Mouse (Mus musculus) CD4-positive naive resting alpha-beta T cell, adult 76 days (primary cell): Measurements from ENCODE around the gene Asgr1. TPM values are rescaled to one million over a fixed set of nuclear protein-coding genes. Genes with fewer than 3 reads are reported as not detected.

Experiments used
- total RNA-seq: library from RNA; stranded (reverse); gene quantifications from one replicate; pipeline ENCODE4 v1.2.4, GENCODE M21; 2023

The Asgr1 gene
- not detected for total RNA-seq

DNA sequence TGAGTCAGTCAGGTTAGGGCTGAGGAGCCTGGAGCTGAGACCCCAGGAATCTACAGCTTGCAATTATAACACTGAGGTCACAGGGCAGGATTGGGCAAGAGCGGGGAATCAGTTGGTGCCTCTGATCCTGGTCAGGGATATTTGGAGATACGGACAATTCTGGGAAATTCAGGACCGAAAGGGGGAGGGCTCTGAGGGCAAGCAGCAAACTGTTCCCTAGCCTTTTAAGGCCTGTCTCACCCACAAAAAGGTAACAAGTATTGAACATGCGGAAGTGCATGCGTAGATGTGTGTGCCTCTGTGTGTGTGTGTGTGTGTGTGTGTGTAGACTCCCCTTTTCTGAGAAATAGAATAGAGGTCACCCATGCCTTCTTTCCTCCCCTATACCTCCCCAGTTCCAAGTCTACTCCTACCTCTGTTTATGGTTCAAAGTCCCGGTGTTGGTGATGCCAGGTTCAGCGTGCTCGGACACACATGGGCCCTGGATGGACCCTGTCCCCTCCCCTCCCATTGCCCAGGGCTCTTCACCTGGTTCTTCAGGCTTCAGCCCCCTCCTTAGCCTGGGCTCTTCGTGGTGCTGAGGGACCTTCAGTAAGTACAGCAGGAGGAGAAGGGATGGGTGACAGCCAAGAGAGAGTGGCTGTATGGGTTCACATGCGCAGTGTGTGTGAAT is at the start of gene Asgr1:
Asgr1 (plus strand) TSS at position 188 of the 673 bp plus-strand sequence.

DNA sequence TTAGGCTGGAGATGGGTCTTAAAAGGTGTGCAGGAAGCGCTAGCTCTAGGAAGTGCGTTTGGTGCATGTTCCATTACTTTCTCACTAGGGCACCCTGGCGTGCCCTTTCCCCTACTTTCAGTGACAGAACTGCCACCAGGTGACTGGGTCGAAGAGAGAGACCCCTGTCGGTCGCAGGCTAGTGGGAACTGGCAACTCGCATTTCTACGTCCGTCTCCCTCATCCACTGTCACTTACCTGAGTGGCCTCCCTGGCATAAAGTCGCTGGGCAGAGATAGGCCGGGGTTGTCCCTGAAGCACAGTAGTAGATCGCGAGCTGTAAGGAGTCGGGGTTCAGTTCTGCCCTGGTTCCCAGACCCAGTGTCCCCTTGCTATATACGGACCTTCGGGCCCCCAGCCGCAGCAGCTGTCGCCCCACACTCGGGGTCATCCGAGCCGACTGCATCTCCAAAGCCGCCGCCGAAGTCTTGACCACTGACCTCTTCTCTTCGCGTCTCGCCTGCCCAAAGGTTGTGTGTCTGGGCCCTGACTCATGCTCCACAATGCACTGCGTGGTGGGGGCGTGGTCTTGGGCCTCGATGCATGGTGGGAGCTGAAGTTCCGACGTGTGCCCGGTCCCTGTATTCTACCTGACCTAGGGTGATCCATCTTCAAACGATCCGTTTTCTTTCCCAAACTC is 38.9 kb upstream of the Asgr1 start, which contains the start of gene Acadvl:
Acadvl (minus strand) TSS at position 532 of the 679 bp plus-strand sequence.

DNA sequence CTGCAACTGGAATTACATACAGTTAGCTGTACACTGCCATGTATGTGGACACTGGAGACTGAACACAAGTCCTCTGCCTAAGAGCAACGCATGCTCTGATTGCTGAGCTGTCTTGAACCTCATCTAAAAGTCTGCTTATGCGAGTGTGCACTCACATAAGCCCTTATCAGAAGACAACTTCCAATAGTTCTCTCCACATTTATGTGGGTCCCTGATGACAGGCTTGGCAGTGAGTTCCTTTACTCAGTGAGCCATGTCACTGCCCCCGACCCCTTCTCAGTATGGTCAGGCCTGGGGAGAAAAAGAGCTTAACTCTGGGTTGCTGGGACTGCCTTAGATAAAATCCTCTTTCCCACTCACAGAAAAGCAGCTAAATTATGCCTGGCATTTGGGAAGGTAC is 37.2 kb upstream of the Asgr1 start, which contains the start of gene Dlg4:
Dlg4 (plus strand) TSS at position 274 of the 400 bp plus-strand sequence.

DNA sequence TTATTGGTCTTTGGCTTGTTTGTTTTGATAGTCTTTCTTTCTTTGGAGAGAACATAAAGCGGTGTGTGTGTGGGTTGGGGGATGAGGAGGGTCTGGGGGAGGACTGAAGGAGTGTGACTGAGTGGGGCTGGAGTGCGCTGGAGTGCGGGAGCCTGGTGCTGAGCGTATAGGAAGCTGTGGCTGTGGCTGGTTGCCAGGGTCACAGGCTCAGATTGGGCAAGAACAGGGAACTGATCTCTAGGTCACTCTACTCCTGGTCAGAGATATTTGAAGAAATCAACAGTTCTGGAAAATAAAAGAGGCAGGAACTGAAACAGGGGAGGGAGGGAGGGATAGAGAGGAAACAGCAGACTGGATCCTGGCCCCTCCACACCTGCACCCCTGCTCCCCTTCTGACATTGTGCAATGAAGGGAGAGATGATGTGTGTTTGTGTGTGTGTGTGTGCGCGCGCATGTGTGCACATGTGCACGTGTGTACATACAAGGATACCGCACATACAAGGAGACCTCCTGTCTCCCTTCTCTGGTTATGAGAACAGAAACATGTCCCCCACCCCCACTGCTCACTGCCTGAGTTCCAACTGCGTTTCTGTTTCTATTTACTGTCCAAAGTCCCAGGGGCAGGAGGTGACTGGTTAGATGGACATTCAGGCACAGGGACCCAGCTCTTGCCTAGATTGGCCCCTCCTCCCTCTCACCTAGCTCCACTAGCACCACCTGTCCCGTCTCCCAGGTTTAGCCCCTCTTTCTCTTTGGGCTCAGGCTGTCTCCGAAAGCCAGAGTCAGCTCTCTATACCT is 38.3 kb downstream of the Asgr1 start, which contains the start of gene Asgr2:
Asgr2 (plus strand) TSS at position 659 of the 798 bp plus-strand sequence.

Other genes with a start within 250 kb of the Asgr1 start
- not detected for gene Tmem102, start 248.5 kb upstream of the Asgr1 start, total RNA-seq
- not detected for gene Gm39566, start 238.8 kb upstream of the Asgr1 start, total RNA-seq
- not detected for gene Spem2, start 235.6 kb upstream of the Asgr1 start, total RNA-seq
- gene Spem1, start 231.9 kb upstream of the Asgr1 start, total RNA-seq: not detected
- gene Nlgn2, start 216.3 kb upstream of the Asgr1 start, total RNA-seq: 2.8 TPM
- 14.5 TPM for gene Tmem256, start 215.6 kb upstream of the Asgr1 start, total RNA-seq
- 10.6 TPM for gene Plscr3, start 207.7 kb upstream of the Asgr1 start, total RNA-seq
- gene Tnk1, start 195.4 kb upstream of the Asgr1 start, total RNA-seq: not detected
- not detected for gene Tmem95, start 176.1 kb upstream of the Asgr1 start, total RNA-seq
- 1.00 TPM for gene Kctd11, start 172.7 kb upstream of the Asgr1 start, total RNA-seq
- 384 TPM for gene Acap1, start 158.5 kb upstream of the Asgr1 start, total RNA-seq
- gene 2810408A11Rik, start 153.1 kb upstream of the Asgr1 start, total RNA-seq: 1.1 TPM
- 46.9 TPM for gene Neurl4, start 153.0 kb upstream of the Asgr1 start, total RNA-seq
- 146 TPM for gene Gps2, start 140.2 kb upstream of the Asgr1 start, total RNA-seq
- 275 TPM for gene Eif5a, start 132.1 kb upstream of the Asgr1 start, total RNA-seq
- gene Ybx2, start 118.3 kb upstream of the Asgr1 start, total RNA-seq: not detected
- gene Slc2a4, start 105.9 kb upstream of the Asgr1 start, total RNA-seq: 0.62 TPM
- gene Cldn7, start 89.3 kb upstream of the Asgr1 start, total RNA-seq: not detected
- gene Ctdnep1, start 72.9 kb upstream of the Asgr1 start, total RNA-seq: 69.6 TPM
- gene Elp5, start 71.6 kb upstream of the Asgr1 start, total RNA-seq: 35.0 TPM
- gene Gabarap, start 62.9 kb upstream of the Asgr1 start, total RNA-seq: 187 TPM
- gene Phf23, start 58.3 kb upstream of the Asgr1 start, total RNA-seq: 50.0 TPM
- gene Dvl2, start 53.5 kb upstream of the Asgr1 start, total RNA-seq: 26.9 TPM
- 57.5 TPM for gene Acadvl, start 38.7 kb upstream of the Asgr1 start, total RNA-seq
- gene Dlg4, start 37.1 kb upstream of the Asgr1 start, total RNA-seq: 38.6 TPM
- not detected for gene Asgr2, start 38.6 kb downstream of the Asgr1 start, total RNA-seq
- gene Mgl2, start 76.2 kb downstream of the Asgr1 start, total RNA-seq: not detected
- gene Clec10a, start 102.1 kb downstream of the Asgr1 start, total RNA-seq: 1.5 TPM
- gene Slc16a11, start 158.7 kb downstream of the Asgr1 start, total RNA-seq: not detected
- 1.8 TPM for gene Slc16a13, start 167.0 kb downstream of the Asgr1 start, total RNA-seq
- gene Bcl6b, start 175.7 kb downstream of the Asgr1 start, total RNA-seq: 0.21 TPM
- 70.8 TPM for gene 0610010K14Rik, start 183.8 kb downstream of the Asgr1 start, total RNA-seq
- gene Gm21988, start 185.7 kb downstream of the Asgr1 start, total RNA-seq: 2.5 TPM
- gene Rnasek, start 185.8 kb downstream of the Asgr1 start, total RNA-seq: 62.8 TPM
- gene Alox12, start 201.3 kb downstream of the Asgr1 start, total RNA-seq: 0.73 TPM